Mouse (Mus musculus): ENCODE data around the gene En2. TPM values are rescaled to one million over a fixed set of nuclear protein-coding genes. Genes with fewer than 3 reads are reported as not detected.

En2 gene
- under 1 TPM; 0.36 to 0.54 TPM for total RNA-seq (2021)
- long read RNA-seq, experiment 1, partial matches to known transcripts, result 0 of 1 reads
- long read RNA-seq, experiment 1, other reads (novel, unspliced or antisense), result 0 of 1 reads
- long read RNA-seq, experiment 2, partial matches to known transcripts, result 1 of 1 reads
- long read RNA-seq, experiment 2, other reads (novel, unspliced or antisense), result 0 of 1 reads

DNA sequence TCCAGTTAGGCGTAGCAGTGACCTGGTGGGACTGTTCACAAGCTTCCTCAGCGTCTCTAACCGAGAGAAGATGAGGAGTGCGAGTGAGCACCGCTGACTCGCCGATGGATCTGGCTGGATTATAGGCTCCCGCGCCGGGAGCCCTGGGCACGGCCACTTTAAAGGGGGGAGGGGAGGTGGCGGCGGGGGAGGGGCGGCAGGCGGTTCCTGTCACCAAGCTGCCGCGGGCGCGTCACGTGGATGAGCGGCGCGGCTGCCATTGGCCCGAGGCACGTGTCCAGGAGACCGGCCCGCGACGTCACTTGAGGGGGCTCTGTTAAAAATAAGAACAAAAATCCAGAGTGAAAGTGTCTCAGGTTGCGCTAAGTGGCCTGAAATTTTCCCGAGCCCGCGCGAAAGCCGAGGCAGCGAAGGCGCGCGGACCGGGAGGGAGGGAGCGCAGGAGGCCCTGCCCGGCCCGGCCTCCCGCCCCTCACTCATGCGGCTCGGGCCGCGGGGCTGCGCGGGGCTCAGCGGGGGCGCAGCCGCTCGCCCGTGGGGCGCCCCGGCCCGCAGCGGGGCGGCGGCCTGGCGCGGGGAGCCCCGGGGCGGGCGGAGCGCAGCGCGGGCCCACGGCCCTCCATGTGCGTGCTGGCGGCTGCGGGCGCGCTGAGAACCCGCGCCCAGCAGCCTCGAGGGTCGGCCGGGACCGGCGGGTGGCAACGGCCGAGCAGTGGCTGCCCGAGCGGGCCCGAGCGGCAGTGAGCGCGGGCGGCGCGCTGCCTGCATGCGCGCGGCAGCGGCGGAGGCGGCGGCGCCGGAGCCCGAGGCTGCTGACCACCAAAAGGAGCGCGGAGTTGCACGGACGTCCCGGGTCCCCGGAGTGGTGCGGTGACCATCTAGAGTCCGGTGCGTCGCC, at the start of gene En2:
TSS of gene En2 (plus strand) at position 337 of the 898 bp plus-strand sequence.
- TF ChIP-seq CTCF (IDR thresholded peaks at IDR 0.05), result no peak
- peak; percentile 83 for DNase-seq
- intact Hi-C loops (cut with DNase I), result loop anchor here (5.0 kb wide), 1 partner anchor 43 kb away; no protein-coding TSS in a partner anchor
- Histone ChIP-seq H3K27ac (peak within 1 kb of the TSS; percentile 67; the same call in 1 of the 2 replicates), H3K4me3 (peak within 1 kb of the TSS; percentile 77)

DNA sequence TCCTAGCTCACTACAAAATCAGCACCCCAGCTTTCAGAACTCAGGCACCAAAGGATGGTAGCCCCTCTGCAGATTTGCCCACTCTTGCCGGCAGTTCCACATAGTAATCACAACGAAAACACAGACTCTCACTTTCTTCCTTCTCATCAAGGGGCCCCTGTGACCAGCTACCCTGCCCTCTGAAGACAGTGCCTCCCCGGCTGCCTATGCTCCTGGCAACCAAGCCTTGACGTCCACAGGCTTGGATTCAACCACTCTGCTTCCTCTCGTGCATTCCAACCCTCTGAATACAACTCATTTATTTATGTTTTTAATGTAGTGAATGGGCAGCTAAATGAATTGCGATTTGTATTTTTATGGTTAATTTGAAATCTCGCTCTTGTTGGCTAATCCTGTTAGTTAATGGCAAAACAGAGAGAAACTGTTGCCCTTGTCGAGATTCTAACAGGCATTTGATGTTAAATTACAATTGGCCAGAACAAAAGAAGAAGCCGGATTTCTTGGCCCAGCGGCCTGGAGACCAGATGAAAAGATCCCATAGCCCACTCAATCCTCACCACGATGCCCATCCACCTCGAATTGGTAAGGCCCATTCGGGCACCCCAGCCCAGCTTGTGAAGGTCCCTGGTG, 48.1 kb upstream of the En2 start:
- no peak for TF ChIP-seq CTCF (IDR thresholded peaks at IDR 0.05)
- intact Hi-C loops (cut with DNase I), result no loop called here
- Histone ChIP-seq H3K4me3 (no peak overlapping the region), H3K27ac (no peak overlapping the region)
- DNase-seq, result no peak

DNA sequence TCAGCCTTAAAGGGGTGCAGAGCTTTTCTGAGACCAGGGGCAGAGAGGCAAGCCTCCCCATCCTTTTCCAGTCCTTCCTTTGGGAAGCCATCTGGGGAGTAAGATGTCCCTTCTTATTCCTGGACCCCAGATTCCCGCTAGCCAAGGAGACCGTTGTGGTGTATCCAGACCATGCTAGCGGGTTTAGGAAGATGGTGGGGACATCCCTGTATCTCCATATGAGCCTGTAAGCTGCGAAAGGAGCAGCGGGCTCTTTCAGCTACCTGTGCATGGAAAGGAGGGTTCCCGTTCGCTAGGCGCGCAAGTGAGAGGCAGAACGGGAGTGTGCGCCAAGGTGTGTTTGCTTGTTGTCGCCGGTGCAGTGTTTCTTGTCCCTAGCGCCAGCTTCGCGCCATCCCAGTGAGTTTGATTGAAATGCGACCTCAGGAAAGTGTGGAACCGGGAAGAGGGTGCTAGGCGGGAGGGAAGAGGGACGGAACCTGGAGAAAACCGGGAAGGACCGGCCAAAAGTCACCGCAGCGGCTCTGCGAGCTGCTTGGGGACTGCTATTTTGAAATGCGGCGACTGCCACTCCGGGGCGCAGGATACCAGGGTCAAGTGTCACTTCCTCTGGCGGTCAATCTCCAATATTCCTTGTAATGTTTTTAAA, 47.5 kb upstream of the En2 start:
- intact Hi-C loops (cut with DNase I), result no loop called here
- TF ChIP-seq CTCF (IDR thresholded peaks at IDR 0.05), result no peak
- no peak for DNase-seq
- Histone ChIP-seq H3K27ac (no peak overlapping the region), H3K4me3 (peak overlapping the region; percentile 61)

DNA sequence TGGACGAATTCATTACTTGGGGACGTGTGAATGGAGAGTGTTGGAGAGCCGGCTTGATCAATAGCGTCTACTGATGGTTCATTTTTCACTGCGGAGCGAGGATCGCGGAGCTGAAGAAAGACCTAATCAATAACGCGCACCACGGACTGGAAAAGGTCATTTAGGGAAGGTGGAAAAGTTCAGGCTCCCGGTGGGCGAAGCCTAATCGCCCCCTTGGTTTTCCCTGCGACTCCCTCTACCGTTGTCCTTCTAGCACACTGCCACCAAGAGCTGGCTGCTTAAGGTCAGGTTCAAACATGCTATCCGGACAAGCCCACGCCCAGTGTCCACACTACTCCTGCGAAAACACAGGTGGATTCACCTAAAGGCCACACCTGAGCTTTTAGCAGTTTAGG, 47.0 kb upstream of the En2 start:
- intact Hi-C loops (cut with DNase I), result no loop called here
- H3K4me3 ChIP-seq, result peak overlapping the region; percentile 61
- DNase-seq, result no peak
- H3K27ac ChIP-seq, result no peak overlapping the region
- TF ChIP-seq CTCF (IDR thresholded peaks at IDR 0.05), result no peak

DNA sequence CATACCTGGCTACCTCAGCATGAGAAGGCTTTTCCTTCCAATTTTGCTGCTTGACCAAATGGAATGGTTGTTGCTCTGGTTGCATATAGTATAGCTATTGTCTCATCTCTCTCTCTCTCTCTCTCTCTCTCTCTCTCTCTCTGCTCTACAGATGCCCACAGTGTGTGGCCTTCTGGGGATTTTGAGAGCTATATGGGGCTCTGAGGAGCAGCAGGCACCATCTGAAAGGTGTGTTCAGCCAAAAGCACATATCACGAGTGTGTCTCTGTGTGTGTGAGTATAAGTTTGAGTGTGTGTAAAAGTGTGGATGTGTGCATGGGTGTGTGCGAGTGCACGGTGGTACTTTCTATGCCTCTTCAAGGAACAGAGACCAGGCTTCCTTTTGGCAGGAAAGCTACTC, 45.9 kb upstream of the En2 start:
- no peak for DNase-seq
- Histone ChIP-seq H3K4me3 (no peak overlapping the region), H3K27ac (no peak overlapping the region)
- no peak for TF ChIP-seq CTCF (IDR thresholded peaks at IDR 0.05)
- intact Hi-C loops (cut with DNase I), result no loop called here

DNA sequence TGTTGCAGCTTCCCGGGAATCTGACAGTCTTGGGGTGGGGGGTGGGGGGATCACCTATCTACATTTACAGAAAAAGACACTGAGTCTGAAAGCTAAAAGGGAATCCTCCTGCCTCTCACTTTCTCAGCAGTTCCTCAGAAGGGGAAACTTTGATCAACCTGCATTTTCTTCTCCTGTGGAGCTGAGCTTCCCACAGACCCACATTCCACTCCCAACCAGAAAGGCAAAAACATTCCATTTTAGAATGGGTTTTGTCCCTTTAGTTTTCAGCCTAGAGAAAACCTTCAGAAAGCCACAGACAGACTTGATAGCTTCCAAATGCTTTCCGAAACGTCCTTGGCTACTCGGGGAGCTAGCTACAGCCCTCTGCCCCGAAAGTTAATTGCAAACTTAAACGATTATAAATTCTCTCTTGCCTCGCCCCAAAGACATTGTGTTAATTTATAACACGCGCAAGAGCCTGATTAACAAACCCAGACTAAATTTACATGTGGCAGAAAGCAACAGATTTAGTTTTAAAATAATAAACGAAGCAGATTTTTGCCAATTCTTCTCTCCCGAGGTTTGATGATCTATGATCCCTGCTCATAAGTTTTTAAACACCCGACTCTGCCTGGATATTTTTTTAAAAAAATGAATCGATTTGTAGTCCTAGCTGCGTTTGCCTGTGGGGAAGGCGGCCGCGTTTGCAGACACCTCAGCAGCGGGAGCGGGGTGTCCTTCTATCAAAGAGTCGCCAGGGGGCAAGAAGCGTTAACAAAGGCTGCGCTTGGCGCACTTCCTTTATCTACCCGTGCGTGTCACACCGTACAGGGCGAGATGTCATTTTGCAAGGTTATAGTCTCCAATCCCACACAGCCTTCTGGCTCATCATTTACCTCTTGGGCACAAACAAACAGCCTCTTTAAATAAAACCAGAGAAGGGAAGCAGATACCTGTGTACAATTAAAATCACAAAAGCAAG, 42.7 kb upstream of the En2 start:
- Histone ChIP-seq H3K4me3 (peak overlapping the region; percentile 2; the same call in 1 of the 2 replicates), H3K27ac (no peak overlapping the region)
- intact Hi-C loops (cut with DNase I), result loop anchor here (5.0 kb wide), 1 partner anchor 45 kb away; the partner anchor contains the start of gene En2
- peak; percentile 64 for TF ChIP-seq CTCF (IDR thresholded peaks at IDR 0.05)
- peak; percentile 56 for DNase-seq

DNA sequence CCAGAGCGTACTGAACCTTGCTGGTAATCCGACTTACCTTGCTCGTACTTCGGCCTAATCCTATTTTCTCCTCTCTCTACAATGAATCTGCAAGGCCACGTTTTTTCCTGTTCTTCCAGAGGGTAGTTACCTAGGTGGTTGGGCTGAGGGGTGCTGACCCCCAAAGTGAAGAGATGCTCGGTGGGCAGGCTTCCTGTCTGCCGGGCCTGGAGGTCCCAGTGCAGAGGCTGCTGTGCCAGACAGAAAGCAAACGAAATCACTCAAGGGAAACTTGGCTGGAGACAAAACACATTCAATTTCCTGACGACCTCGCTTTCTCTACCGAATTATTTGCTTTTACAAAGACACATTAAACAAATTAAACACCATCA, 42.1 kb upstream of the En2 start:
- peak overlapping the region; percentile 2; the same call in 1 of the 2 replicates for H3K4me3 ChIP-seq
- no peak for TF ChIP-seq CTCF (IDR thresholded peaks at IDR 0.05)
- no peak overlapping the region for H3K27ac ChIP-seq
- intact Hi-C loops (cut with DNase I), result loop anchor here (5.0 kb wide), 1 partner anchor 44 kb away; the partner anchor contains the start of gene En2
- DNase-seq, result no peak

DNA sequence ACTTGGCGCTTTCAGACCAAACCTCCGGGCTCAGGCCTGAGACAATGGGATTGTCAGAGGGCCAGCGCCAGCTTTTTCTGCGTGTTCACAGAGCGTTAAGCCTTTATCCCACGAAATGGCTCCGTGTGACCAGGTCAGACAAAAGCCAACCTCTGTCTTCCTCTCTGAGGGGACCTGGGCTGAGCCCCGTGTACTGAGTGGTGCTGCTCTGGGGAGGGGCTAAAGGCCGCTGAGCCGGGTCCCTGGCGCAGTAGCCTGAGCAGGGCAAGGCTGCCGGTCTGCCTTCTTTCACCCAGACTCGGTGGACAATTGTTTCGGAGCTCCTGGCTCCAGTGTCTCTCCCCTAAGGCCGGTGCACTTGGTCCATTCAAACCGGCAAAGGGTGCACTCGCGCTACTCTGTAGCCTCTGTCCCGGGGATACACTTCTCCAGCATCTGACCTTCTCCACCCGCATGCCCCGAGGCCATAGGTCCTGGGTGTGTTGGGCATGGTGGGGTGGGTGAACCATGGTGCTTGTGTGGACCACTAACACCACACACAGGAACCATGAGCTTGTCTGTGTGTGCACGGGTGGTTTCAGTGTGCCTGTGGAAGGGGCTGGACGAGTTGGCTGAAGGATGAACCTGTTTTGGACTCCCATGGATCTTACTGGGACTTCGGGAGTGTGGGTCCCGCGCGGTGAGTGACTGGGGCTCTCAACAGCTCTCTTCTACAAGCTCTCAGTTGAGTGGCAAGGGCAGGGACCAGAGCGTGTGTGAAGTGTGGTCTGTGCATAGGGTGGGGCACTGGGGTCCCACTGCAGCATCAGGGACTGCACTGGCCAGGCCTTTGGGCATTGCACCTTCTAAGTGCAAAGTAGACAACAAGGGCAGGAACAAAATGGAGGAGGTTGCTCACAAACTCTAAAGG, 40.9 kb upstream of the En2 start:
- H3K4me3 ChIP-seq, result no peak overlapping the region
- intact Hi-C loops (cut with DNase I), result loop anchor here (5.0 kb wide), 1 partner anchor 43 kb away; the partner anchor contains the start of gene En2

DNA sequence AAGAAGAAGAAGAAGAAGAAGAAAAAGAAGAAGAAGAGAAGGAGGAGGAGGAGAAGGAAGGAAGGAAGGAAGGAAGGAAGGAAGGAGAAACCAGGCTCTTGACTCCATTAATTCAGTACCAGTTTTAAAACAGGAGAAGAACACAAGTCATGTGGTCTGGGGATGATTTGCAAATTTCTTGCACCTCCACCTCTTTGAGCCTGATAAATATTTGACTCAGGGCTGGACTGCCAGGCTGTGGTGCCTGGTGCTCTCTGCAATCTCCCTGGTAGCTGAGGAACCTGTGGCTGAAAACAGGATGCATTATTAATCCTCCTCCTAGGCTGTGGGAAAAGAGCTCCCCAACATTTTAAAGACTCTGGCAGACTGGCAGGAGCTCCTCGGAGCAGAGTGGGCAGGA, 36.6 kb upstream of the En2 start:
- no peak overlapping the region for H3K27ac ChIP-seq
- no peak for DNase-seq
- H3K4me3 ChIP-seq, result no peak overlapping the region
- intact Hi-C loops (cut with DNase I), result no loop called here
- no peak for TF ChIP-seq CTCF (IDR thresholded peaks at IDR 0.05)

More for the DNA sequence above, 40.9 kb upstream of the En2 start:
- TF ChIP-seq CTCF (IDR thresholded peaks at IDR 0.05), result no peak
- no peak for DNase-seq
- H3K27ac ChIP-seq, result no peak overlapping the region

DNA sequence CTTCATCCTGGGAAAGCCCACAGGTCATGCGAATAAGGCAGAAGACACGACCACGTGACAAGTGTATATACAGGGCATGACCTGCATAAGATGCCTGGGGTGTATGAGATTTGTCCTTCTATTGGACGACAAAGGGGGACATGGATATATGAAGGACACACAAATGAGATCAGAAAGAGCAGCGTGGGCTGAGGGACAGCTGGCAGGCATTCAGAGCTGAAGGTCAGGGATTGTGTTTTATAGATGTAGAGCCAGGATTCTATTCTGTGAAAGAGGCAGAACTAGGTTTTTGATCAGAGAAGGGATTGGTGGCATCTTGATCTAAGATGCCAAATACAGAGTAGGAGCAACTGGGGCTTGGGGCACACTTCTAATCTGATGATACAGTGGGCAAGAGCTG, 33.3 kb upstream of the En2 start:
- Histone ChIP-seq H3K4me3 (no peak overlapping the region), H3K27ac (no peak overlapping the region)
- TF ChIP-seq CTCF (IDR thresholded peaks at IDR 0.05), result no peak
- intact Hi-C loops (cut with DNase I), result no loop called here
- DNase-seq, result no peak

Data from gastrocnemius, adult 2 months (tissue).